Mouse (Mus musculus) stomach, embryonic 16.5 days (tissue): ENCODE data around the gene Gm13285. TPM values are rescaled to one million over a fixed set of nuclear protein-coding genes. Genes with fewer than 3 reads are reported as not detected.
"Not testable (repeated sequence)": the region's sequence is repeated elsewhere in the genome, so short reads cannot be mapped to it uniquely, and the experiment has no call there.

Source experiments
- ATAC-seq: fragments of 200-750 bp; cut with Nextera tagmentation; 2 replicates; pipeline ENCODE4 v1.8.0; 2017; ENCODE audit warnings: moderate number of reproducible peaks, moderate TSS enrichment; ENCODE audit not compliant: insufficient read depth, low FRiP score
- H3K27ac ChIP-seq: fragments of 300-500 bp; sonication (generic); 2 replicates; pipeline ENCODE4 v1.5.1; 2014; ENCODE audit warnings: low read length
- H3K27me3 ChIP-seq: fragments of 300-500 bp; sonication (generic); 2 replicates; pipeline ENCODE4 v1.6.1; 2014; ENCODE audit warnings: low read length, control low read depth, mixed read lengths; ENCODE audit not compliant: control insufficient read depth, insufficient read depth
- H3K36me3 ChIP-seq: fragments of 300-500 bp; sonication (generic); 2 replicates; pipeline ENCODE4 v1.6.1; 2014; ENCODE audit warnings: low read length; ENCODE audit not compliant: control insufficient read depth, insufficient read depth
- H3K4me1 ChIP-seq: fragments of 300-500 bp; sonication (generic); 2 replicates; pipeline ENCODE4 v1.6.1; 2014; ENCODE audit warnings: low read length, control low read depth, mixed read lengths; ENCODE audit not compliant: control insufficient read depth, insufficient read depth
- H3K4me2 ChIP-seq: fragments of 300-500 bp; sonication (generic); 2 replicates; pipeline ENCODE4 v1.6.1; 2014; ENCODE audit warnings: low read depth, low read length, mixed read lengths
- H3K4me3 ChIP-seq: fragments of 300-500 bp; sonication (generic); replicated peaks from 2 replicates; pipeline ENCODE4 v1.5.1; 2014; ENCODE audit warnings: mild to moderate bottlenecking, low read length
- H3K9ac ChIP-seq: fragments of 300-500 bp; sonication (generic); 2 replicates; pipeline ENCODE4 v1.6.1; 2014; ENCODE audit warnings: low read length
- H3K9me3 ChIP-seq: fragments of 300-500 bp; sonication (generic); replicated peaks from 2 replicates; pipeline ENCODE4 v1.6.1; 2016; ENCODE audit warnings: low read length, control low read depth; ENCODE audit not compliant: control insufficient read depth
- WGBS: fragments of 180-500 bp; shearing (Covaris S2); extraction: QIAGEN DNeasy Blood & Tissue Kit; methylation state at CpG from one replicate; pipeline ENCODE4 v1.1.7; 2014; 5-methylcytosine and 5-hydroxymethylcytosine counted together
- polyA plus RNA-seq: library from polyadenylated mRNA; unstranded; fragments of >200 nt; fragmentation: Nextera tagmentation; extraction: Ambion mirVana; gene quantifications from 2 replicates; pipeline ENCODE4 v1.2.1, GENCODE M21; 2015

Gm13285 gene
- polyA plus RNA-seq, 1 experiment from 2014 or later: 0.70 TPM

- 52% methylated on average over 7 of the region's 9 CpGs for WGBS
- H3K4me3 ChIP-seq, H3K36me3 ChIP-seq, H3K9me3 ChIP-seq, H3K27me3 ChIP-seq, ATAC-seq, H3K27ac ChIP-seq, H3K9ac ChIP-seq, H3K4me1 ChIP-seq, H3K4me2 ChIP-seq: not testable (repeated sequence)
These were observed 37.1 kb upstream of the Gm13285 start for GRCm38 (mm10) chr4:88762341-88762740.

- not testable (repeated sequence) for H3K36me3 ChIP-seq, H3K4me1 ChIP-seq, H3K9me3 ChIP-seq, ATAC-seq, H3K27ac ChIP-seq, H3K27me3 ChIP-seq
- Histone ChIP-seq H3K9ac (peak overlapping the region; percentile 64), H3K4me3 (peak overlapping the region; percentile 40), H3K4me2 (peak overlapping the region; percentile 43; the same call in 1 of the 2 replicates)
- WGBS: 2% methylated on average over 30 of the region's 42 CpGs
These were observed 36.0 kb upstream of the Gm13285 start for GRCm38 (mm10) chr4:88763384-88764018.

GRCm38 (mm10) chr4:88773534-88773933 lies 25.9 kb upstream of the Gm13285 start, which contains the start of gene Gm13290:
TSS of gene Gm13290 (plus strand) at chr4:88773834.
- not testable (repeated sequence) for H3K27me3 ChIP-seq, ATAC-seq, H3K4me1 ChIP-seq, H3K4me3 ChIP-seq, H3K4me2 ChIP-seq, H3K27ac ChIP-seq, H3K36me3 ChIP-seq, H3K9ac ChIP-seq, H3K9me3 ChIP-seq
- WGBS: no CpG with 5 or more reads among the region's 32 CpGs

GRCm38 (mm10) chr4:88776622-88777021 lies 22.8 kb upstream of the Gm13285 start, which contains the start of gene Gm13289:
TSS of gene Gm13289 (plus strand) at chr4:88776922.
- no CpG with 5 or more reads among the region's 29 CpGs for WGBS
- not testable (repeated sequence) for H3K9ac ChIP-seq, ATAC-seq

DNA sequence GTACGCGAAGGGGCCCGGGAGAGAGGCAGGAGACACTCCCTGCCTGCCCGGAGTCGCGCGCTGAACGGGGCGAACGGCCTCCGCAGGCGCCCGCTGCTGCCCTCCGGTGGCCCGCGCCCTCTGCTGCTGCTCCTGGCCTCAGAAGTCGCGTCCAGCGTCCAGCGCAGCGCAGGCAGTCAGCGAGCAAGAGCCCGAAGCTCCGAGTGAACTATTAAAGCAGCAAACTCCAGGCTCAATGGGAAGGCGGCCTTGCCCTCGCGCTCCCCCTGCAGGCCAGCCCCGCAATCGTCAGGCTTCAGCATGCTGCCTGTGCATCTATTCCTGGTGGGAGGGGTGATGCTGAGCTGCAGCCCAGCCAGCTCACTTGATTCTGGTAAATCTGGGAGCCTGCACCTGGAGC lies 19.9 kb upstream of the Gm13285 start, which contains the start of gene Gm13272:
TSS of gene Gm13272 (plus strand) at position 301 of the 400 bp plus-strand sequence.
- H3K36me3 ChIP-seq, H3K4me2 ChIP-seq, H3K27me3 ChIP-seq, H3K27ac ChIP-seq, H3K4me1 ChIP-seq, H3K9ac ChIP-seq, ATAC-seq, H3K9me3 ChIP-seq, H3K4me3 ChIP-seq: not testable (repeated sequence)
- no CpG with 5 or more reads among the region's 29 CpGs for WGBS

More at GRCm38 (mm10) chr4:88776622-88777021, 22.8 kb upstream of the Gm13285 start, which contains the start of gene Gm13289:
- H3K27me3 ChIP-seq, H3K4me2 ChIP-seq, H3K4me3 ChIP-seq, H3K27ac ChIP-seq, H3K4me1 ChIP-seq, H3K9me3 ChIP-seq, H3K36me3 ChIP-seq: not testable (repeated sequence)

GRCm38 (mm10) chr4:88780320-88780719 lies 19.1 kb upstream of the Gm13285 start:
- not testable (repeated sequence) for H3K27me3 ChIP-seq, H3K9me3 ChIP-seq, H3K4me1 ChIP-seq, H3K36me3 ChIP-seq, ATAC-seq, H3K4me3 ChIP-seq, H3K9ac ChIP-seq, H3K27ac ChIP-seq, H3K4me2 ChIP-seq
- 53% methylated on average over 14 of the region's 18 CpGs for WGBS

GRCm38 (mm10) chr4:88781831-88782230 lies 17.6 kb upstream of the Gm13285 start, which contains the start of gene Ifnz:
TSS of gene Ifnz (plus strand) at chr4:88782131.
- not testable (repeated sequence) for H3K27ac ChIP-seq, H3K36me3 ChIP-seq, H3K9me3 ChIP-seq, H3K9ac ChIP-seq, H3K4me1 ChIP-seq, H3K27me3 ChIP-seq, ATAC-seq
- Histone ChIP-seq H3K4me2 (peak within 1 kb of the TSS; percentile 40), H3K4me3 (0 out of 2 replicates have a peak within 1 kb of the TSS, but pooled peaks have one; percentile 22)
- 9% methylated on average over 2 of the region's 7 CpGs for WGBS

- not testable (repeated sequence) for ATAC-seq
- 0 out of 2 replicates have a peak overlapping the region, but pooled peaks have one; percentile 22 for H3K4me3 ChIP-seq
- peak overlapping the region; percentile 40 for H3K4me2 ChIP-seq
These were observed 17.1 kb upstream of the Gm13285 start for GRCm38 (mm10) chr4:88782335-88782734.

DNA sequence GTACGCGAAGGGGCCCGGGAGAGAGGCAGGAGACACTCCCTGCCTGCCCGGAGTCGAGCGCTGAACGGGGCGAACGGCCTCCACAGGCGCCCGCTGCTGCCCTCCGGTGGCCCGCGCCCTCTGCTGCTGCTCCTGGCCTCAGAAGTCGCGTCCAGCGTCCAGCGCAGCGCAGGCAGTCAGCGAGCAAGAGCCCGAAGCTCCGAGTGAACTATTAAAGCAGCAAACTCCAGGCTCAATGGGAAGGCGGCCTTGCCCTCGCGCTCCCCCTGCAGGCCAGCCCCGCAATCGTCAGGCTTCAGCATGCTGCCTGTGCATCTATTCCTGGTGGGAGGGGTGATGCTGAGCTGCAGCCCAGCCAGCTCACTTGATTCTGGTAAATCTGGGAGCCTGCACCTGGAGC lies 14.1 kb upstream of the Gm13285 start, which contains the start of gene Gm13276:
TSS of gene Gm13276 (plus strand) at position 301 of the 400 bp plus-strand sequence.
- not testable (repeated sequence) for H3K9ac ChIP-seq, H3K36me3 ChIP-seq, H3K27me3 ChIP-seq, H3K4me3 ChIP-seq, H3K4me2 ChIP-seq, ATAC-seq, H3K27ac ChIP-seq, H3K9me3 ChIP-seq, H3K4me1 ChIP-seq
- WGBS: no CpG with 5 or more reads among the region's 27 CpGs

More at GRCm38 (mm10) chr4:88782335-88782734, 17.1 kb upstream of the Gm13285 start:
- H3K4me1 ChIP-seq, H3K27me3 ChIP-seq, H3K36me3 ChIP-seq, H3K9ac ChIP-seq, H3K9me3 ChIP-seq, H3K27ac ChIP-seq: not testable (repeated sequence)
- 0% methylated on average over 3 of the region's 31 CpGs for WGBS
